Mouse (Mus musculus) lung, adult 2 months (tissue): Measurements from ENCODE around the gene Gss. TPM values are rescaled to one million over a fixed set of nuclear protein-coding genes. Genes with fewer than 3 reads are reported as not detected.

Experiments
- DNase-seq: peaks from one replicate; pipeline ENCODE4 v3.0.0; 2022
- H3K4me1 ChIP-seq: fragments of 200-500 bp; 2 replicates; pipeline ENCODE4 v1.6.1; 2011; ENCODE audit warnings: low read length; ENCODE audit not compliant: control insufficient read depth, insufficient read depth
- H3K4me3 ChIP-seq: fragments of 200-500 bp; replicated peaks from 2 replicates; pipeline ENCODE3; 2011; ENCODE audit warnings: low read depth, mild to moderate bottlenecking, control low read depth, low read length; ENCODE audit errors: extremely low read depth
- CTCF ChIP-seq: fragments of 200-500 bp; IDR thresholded peaks from 2 replicates; pipeline ENCODE4 v1.5.1; 2011; ENCODE audit warnings: mild to moderate bottlenecking, low read length, control low read depth; ENCODE audit not compliant: insufficient read depth
- POLR2A ChIP-seq: fragments of 200-500 bp; IDR thresholded peaks from 2 replicates; pipeline ENCODE4 v1.6.1; 2011; ENCODE audit warnings: low read depth, mild to moderate bottlenecking, control low read depth, low read length, borderline replicate concordance; ENCODE audit errors: extremely low read depth
- WGBS: fragments of 180-500 bp; shearing (Covaris S2); methylation state at CpG from one replicate; pipeline ENCODE4 v1.1.7; 2018; 5-methylcytosine and 5-hydroxymethylcytosine counted together
- polyA plus RNA-seq: library from polyadenylated mRNA; depleted of rRNA; stranded (reverse); fragments of >200 nt; gene quantifications from 2 replicates; pipeline ENCODE4 v1.2.3, GENCODE M21; 2012

The Gss gene
- polyA plus RNA-seq, 1 experiment: 35.4 TPM

DNA sequence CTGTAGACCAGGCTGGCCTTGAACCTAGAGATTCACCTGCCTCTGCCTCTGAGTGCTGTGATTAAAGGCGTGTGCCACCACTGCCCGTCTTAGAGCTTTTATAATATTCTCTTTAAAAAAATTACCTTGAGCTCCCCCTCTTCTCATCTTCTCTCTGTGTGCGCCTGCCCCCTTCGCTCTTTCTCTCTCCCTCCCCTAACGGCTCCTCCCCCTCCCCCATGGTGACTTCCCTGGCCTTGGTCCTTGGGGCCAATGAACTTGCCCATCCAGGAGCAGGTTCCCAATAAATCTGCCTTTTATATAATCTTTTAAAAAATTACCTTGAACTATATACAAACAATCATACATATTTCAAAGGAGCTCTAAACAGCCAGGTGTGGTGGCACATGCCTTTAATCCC is 9.6 kb downstream of the Gss start:
- no peaks in the 10 kb centered on the region for H3K4me1 ChIP-seq
- no peak for DNase-seq
- no peak overlapping the region for H3K4me3 ChIP-seq
- 95% methylated on average over 5 of the region's 5 CpGs for WGBS
- TF ChIP-seq POLR2A (no peak), CTCF (no peak)

GRCm38 (mm10) chr2:155582384-155582995 is 10.1 kb downstream of the Gss start:
- no peak overlapping the region for H3K4me3 ChIP-seq
- 74% methylated on average over 4 of the region's 4 CpGs for WGBS
- TF ChIP-seq CTCF: no peak
- no peak for TF ChIP-seq POLR2A
- no peak for DNase-seq
- H3K4me1 ChIP-seq: no peaks in the 10 kb centered on the region

- 90% methylated on average over 3 of the region's 3 CpGs for WGBS
- no peak for DNase-seq
- no peaks in the 10 kb centered on the region for H3K4me1 ChIP-seq
- no peak overlapping the region for H3K4me3 ChIP-seq
- TF ChIP-seq CTCF (no peak), POLR2A (no peak)
Observed at GRCm38 (mm10) chr2:155580331-155580730, 12.3 kb downstream of the Gss start.

GRCm38 (mm10) chr2:155576656-155577055 is 16.0 kb downstream of the Gss start:
- peak; percentile 42 for DNase-seq
- Histone ChIP-seq H3K4me1 (peaks cover 5% of the 10 kb centered on the region), H3K4me3 (no peak overlapping the region)
- WGBS: 68% methylated on average over 9 of the region's 9 CpGs
- TF ChIP-seq CTCF (no peak), POLR2A (no peak)

DNA sequence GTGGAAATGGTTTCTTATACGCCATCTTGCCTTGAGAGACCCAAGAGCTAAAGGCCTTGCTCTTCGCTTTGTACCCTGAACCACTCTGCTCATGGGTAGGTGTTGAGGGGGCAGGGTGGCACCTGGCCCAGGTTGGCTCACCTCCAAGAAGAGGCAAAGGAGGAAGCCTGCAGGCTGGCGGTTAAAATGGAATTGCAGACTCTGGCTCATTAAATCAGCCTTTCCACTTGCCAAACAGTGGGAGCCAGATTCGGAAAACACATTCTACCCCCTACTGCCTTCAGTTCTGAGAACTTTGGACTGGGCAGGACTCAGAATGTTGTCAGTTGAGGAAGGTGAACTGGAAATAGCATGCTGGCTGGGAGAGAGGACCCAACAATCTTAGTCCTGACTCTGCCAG is 17.9 kb downstream of the Gss start:
- no peak for DNase-seq
- no peak overlapping the region for H3K4me3 ChIP-seq
- 76% methylated on average over 4 of the region's 4 CpGs for WGBS
- peaks cover 5% of the 10 kb centered on the region for H3K4me1 ChIP-seq
- TF ChIP-seq POLR2A (no peak), CTCF (no peak)

DNA sequence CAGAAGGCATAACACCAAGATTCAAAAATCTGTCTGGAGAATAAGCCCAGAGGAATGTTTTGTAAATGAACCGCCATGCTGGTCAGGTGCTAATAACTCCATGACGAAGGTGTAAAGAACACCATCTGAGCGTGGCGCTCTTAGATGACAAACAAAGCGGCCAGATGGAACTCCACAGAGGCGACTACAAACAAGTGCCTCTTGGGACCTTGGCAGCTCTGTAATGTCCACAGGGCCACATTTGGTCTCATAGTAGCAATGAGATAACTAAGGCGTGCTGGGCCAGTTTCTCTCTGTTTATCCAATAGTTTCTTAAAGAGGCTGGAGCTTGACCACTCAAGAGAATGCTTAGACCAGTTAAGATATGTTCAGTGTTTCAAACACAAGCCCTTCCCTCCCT is 18.6 kb downstream of the Gss start:
- TF ChIP-seq POLR2A (no peak), CTCF (no peak)
- WGBS: 80% methylated on average over 7 of the region's 7 CpGs
- peaks cover 5% of the 10 kb centered on the region for H3K4me1 ChIP-seq
- DNase-seq: no peak
- H3K4me3 ChIP-seq: no peak overlapping the region

DNA sequence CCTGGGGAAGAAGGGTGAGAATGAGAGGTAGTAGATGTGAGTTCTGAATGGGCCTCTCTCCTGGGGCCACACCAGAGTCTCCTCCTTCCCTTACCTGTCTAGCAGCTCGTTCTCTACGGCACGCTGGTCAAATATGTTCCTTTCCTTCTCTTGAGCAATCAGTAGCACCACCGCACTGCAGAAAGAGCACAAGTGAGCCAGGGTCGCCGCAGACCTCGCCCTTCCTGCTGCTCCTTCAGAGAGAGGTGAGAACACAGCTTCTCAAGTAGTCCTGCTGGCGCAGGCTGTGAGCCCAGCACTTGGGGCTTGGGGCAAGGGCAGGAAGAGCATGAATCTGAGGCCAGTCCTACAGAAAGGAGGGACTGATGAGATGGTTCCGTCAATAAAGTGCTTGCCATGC is 19.6 kb downstream of the Gss start:
- peak; percentile 22 for DNase-seq
- H3K4me3 ChIP-seq: no peak overlapping the region
- TF ChIP-seq POLR2A: no peak
- TF ChIP-seq CTCF: no peak
- peaks cover 5% of the 10 kb centered on the region for H3K4me1 ChIP-seq
- WGBS: 67% methylated on average over 9 of the region's 9 CpGs

GRCm38 (mm10) chr2:155569223-155569807 is 23.3 kb downstream of the Gss start:
- 67% methylated on average over 3 of the region's 3 CpGs for WGBS
- DNase-seq: no peak
- H3K4me1 ChIP-seq: peaks cover 5% of the 10 kb centered on the region
- TF ChIP-seq CTCF (no peak), POLR2A (no peak)
- H3K4me3 ChIP-seq: no peak overlapping the region

DNA sequence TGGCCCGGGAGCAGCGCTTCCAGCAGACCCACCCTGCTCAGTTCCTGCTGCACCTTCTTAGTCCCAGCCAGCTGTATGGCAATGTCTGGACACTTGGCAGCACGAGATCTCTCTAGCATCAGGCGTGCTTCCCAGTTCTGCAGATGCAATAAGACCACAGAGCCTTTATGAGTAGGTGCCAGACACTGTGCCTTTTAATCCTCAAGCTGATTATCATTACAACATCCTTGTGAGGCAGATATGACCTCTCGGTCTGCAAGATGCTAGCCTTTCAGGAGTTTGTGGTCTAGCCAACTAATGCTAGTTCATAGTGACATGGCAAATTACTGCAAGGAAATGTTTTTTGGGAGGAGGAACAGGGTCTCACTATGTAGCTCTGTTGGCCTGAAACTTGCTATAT is 24.9 kb downstream of the Gss start:
- Histone ChIP-seq H3K4me1 (peaks cover under 1% of the 10 kb centered on the region; the same call in 1 of the 2 replicates), H3K4me3 (no peak overlapping the region)
- no peak for DNase-seq
- WGBS: 81% methylated on average over 5 of the region's 5 CpGs
- no peak for TF ChIP-seq CTCF
- TF ChIP-seq POLR2A: no peak

DNA sequence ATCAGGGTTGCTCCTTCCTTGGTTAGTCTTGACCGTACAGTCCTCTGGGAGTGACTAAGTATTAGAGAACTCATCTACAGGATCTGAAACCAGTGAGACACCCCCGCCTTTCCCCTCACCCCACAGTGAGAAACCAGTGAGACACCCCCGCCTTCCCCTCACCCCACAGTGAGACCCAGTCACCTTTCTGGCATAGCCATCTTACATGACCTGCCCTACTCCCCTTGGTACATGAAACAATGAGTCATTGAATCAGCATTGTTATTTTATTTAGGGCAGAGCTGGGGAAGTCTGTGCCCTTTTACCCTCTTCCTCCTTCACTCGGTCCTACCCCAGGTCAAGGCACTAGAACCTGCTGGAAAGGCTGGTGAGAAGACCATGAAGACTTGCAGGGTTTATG is 29.7 kb downstream of the Gss start:
- TF ChIP-seq POLR2A (no peak), CTCF (no peak)
- 76% methylated on average over 4 of the region's 4 CpGs for WGBS
- DNase-seq: no peak

DNA sequence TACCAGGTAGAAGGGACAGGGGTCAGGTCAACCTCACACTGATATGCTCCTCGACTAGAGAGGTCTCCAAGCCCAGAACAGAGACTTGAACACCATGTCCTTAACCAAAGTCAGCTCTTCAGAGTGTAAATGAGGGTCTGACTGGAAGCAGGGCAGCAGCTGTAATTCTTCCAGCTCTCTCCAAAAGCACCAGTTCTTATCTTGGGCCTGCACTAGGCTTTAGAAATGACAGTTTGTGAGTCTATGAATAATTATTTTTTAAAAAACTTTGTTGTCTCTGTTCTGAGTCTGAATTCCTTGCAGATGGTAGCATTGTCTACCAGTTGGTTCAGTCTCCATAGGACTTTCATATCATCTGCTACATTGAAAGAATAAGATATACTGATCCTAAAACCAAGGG is 30.4 kb downstream of the Gss start:
- WGBS: 44% methylated on average over 1 of the region's 1 CpGs
- TF ChIP-seq POLR2A (no peak), CTCF (no peak)
- H3K4me3 ChIP-seq: no peak overlapping the region
- no peaks in the 10 kb centered on the region for H3K4me1 ChIP-seq
- DNase-seq: no peak

More for the DNA sequence above, 29.7 kb downstream of the Gss start:
- Histone ChIP-seq H3K4me3 (no peak overlapping the region), H3K4me1 (no peaks in the 10 kb centered on the region)
